Mouse (Mus musculus) spleen, adult 2 months (tissue): Measurements from ENCODE around the gene Shisal2a. TPM values are rescaled to one million over a fixed set of nuclear protein-coding genes. Genes with fewer than 3 reads are reported as not detected.

ENCODE experiments used
- DNase-seq, 2 experiments: peaks; one replicate each; pipeline versions ENCODE4 v3.0.0 to v3.0.0-alpha.2; 2012 to 2021; ENCODE audit warnings: low spot score in 2 of 2, low read depth in 1 of 2
- H3K27ac ChIP-seq: fragments of 200-500 bp; 2 replicates; pipeline ENCODE4 v1.5.1; 2012; ENCODE audit warnings: low read length, inconsistent platforms; ENCODE audit not compliant: insufficient read depth
- H3K27me3 ChIP-seq: fragments of 200-500 bp; 2 replicates; pipeline ENCODE4 v1.6.1; 2012; ENCODE audit warnings: mild to moderate bottlenecking, moderate library complexity, low read length, inconsistent platforms; ENCODE audit not compliant: control insufficient read depth, insufficient read depth
- H3K36me3 ChIP-seq: fragments of 200-500 bp; 2 replicates; pipeline ENCODE4 v1.6.1; 2012; ENCODE audit warnings: mild to moderate bottlenecking, low read length, inconsistent platforms; ENCODE audit not compliant: control insufficient read depth, insufficient read depth
- H3K4me1 ChIP-seq: fragments of 200-500 bp; 2 replicates; pipeline ENCODE4 v1.6.1; 2011; ENCODE audit warnings: inconsistent platforms; ENCODE audit not compliant: control insufficient read depth, insufficient read depth, insufficient read length
- H3K4me3 ChIP-seq: fragments of 200-500 bp; 2 replicates; pipeline ENCODE4 v1.5.1; 2011; ENCODE audit warnings: mild to moderate bottlenecking, inconsistent platforms; ENCODE audit not compliant: insufficient read depth, insufficient read length; ENCODE audit errors: extremely low read depth
- CTCF ChIP-seq: fragments of 200-500 bp; IDR thresholded peaks from 2 replicates; pipeline ENCODE4 v1.5.1; 2011; ENCODE audit warnings: mild to moderate bottlenecking, inconsistent platforms; ENCODE audit not compliant: insufficient read depth, insufficient read length, insufficient replicate concordance; ENCODE audit errors: extremely low read depth
- POLR2A ChIP-seq: fragments of 200-500 bp; IDR thresholded peaks from 2 replicates; pipeline ENCODE4 v1.6.1; 2011; ENCODE audit warnings: low read depth, low read length, inconsistent platforms
- WGBS: fragments of 180-500 bp; shearing (Covaris S2); methylation state at CpG from one replicate; pipeline ENCODE4 v1.1.7; 2018; 5-methylcytosine and 5-hydroxymethylcytosine counted together
- polyA plus RNA-seq: library from polyadenylated mRNA; depleted of rRNA; stranded (reverse); fragments of >200 nt; gene quantifications from 2 replicates; pipeline ENCODE4 v1.2.3, GENCODE M21; 2012

Shisal2a gene
- polyA plus RNA-seq, 1 experiment = not detected

GRCm38 (mm10) chr4:108339277-108339690 is 43.9 kb downstream of the Shisal2a start:
- peak in 1 of 2 experiments; percentile 41 for DNase-seq
- WGBS = 38% methylated on average over 4 of the region's 4 CpGs
- H3K27me3 ChIP-seq = no peaks in the 10 kb centered on the region
- no peak overlapping the region for H3K27ac ChIP-seq
- TF ChIP-seq POLR2A = no peak
- peak; percentile 33; the same call in 1 of the 2 replicates for TF ChIP-seq CTCF
- no peaks in the 10 kb centered on the region for H3K4me1 ChIP-seq
- H3K36me3 ChIP-seq = peaks cover 7% of the 10 kb centered on the region
- H3K4me3 ChIP-seq = no peak overlapping the region

GRCm38 (mm10) chr4:108338811-108339210 is 44.3 kb downstream of the Shisal2a start:
- DNase-seq = no peak
- Histone ChIP-seq H3K4me1 (no peaks in the 10 kb centered on the region), H3K27ac (no peak overlapping the region), H3K4me3 (no peak overlapping the region), H3K27me3 (no peaks in the 10 kb centered on the region), H3K36me3 (peaks cover 7% of the 10 kb centered on the region)
- WGBS = 86% methylated on average over 10 of the region's 10 CpGs
- TF ChIP-seq POLR2A (no peak), CTCF (no peak)

GRCm38 (mm10) chr4:108338321-108338733 is 44.8 kb downstream of the Shisal2a start:
- no peaks in the 10 kb centered on the region for H3K27me3 ChIP-seq
- H3K27ac ChIP-seq = no peak overlapping the region
- no peaks in the 10 kb centered on the region for H3K4me1 ChIP-seq
- DNase-seq = no peak
- H3K4me3 ChIP-seq = no peak overlapping the region
- 86% methylated on average over 9 of the region's 9 CpGs for WGBS
- peaks cover 7% of the 10 kb centered on the region for H3K36me3 ChIP-seq
- TF ChIP-seq POLR2A = no peak
- TF ChIP-seq CTCF = no peak

DNA sequence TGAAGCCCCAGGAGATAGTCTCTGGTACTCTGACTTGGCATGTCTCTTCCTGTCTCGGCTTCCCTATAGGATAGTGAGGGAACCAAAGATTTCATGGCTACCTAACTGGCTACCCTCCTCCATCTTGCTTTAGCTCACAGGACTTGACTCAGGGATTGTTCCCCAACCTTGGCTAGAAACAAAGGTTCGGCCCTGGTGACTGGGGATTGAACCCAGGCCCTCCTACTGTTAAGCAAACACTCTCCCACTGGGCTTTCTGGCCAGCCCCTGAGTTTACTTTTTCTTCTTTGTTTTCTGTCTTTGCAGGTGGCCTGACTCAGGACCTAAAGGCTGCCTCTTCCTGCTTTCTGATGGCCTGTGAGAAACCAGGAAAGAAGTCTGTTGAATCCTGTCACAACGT is 45.3 kb downstream of the Shisal2a start:
- H3K4me1 ChIP-seq = no peaks in the 10 kb centered on the region
- no peaks in the 10 kb centered on the region for H3K27me3 ChIP-seq
- H3K4me3 ChIP-seq = no peak overlapping the region
- no peak overlapping the region for H3K27ac ChIP-seq
- WGBS = 86% methylated on average over 3 of the region's 3 CpGs
- no peak for DNase-seq
- no peak for TF ChIP-seq CTCF
- TF ChIP-seq POLR2A = no peak
- H3K36me3 ChIP-seq = peaks cover 7% of the 10 kb centered on the region

- Histone ChIP-seq H3K4me1 (no peaks in the 10 kb centered on the region), H3K4me3 (no peak overlapping the region), H3K36me3 (peaks cover 10% of the 10 kb centered on the region), H3K27ac (no peak overlapping the region), H3K27me3 (no peaks in the 10 kb centered on the region)
- TF ChIP-seq CTCF = no peak
- TF ChIP-seq POLR2A = no peak
- 82% methylated on average over 2 of the region's 2 CpGs for WGBS
- DNase-seq = no peak
Observed at GRCm38 (mm10) chr4:108336765-108337164, 46.4 kb downstream of the Shisal2a start.

DNA sequence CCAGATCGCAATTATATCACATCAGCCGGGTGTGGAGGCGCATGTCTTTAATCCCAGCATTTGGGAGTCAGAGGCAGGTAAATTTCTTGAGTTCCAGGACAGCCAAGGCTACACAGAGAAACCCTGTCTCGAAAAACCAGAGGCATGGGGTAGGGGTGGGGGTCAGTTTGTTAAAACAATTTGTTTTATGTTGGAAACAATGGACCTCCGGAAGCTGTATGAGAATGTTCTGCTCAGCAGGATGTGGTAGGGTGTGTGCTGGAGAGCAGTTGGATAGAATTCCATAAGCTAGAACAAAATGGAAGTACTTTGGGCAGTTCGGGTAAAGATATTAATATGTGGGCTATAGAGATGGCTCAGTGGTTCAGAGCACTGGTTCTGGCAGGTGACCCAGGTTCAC is 47.7 kb downstream of the Shisal2a start:
- Histone ChIP-seq H3K27me3 (no peaks in the 10 kb centered on the region), H3K4me1 (no peaks in the 10 kb centered on the region), H3K27ac (no peak overlapping the region), H3K4me3 (no peak overlapping the region), H3K36me3 (peaks cover 10% of the 10 kb centered on the region)
- no peak for DNase-seq
- TF ChIP-seq POLR2A (no peak), CTCF (no peak)
- 92% methylated on average over 6 of the region's 6 CpGs for WGBS

GRCm38 (mm10) chr4:108332041-108332440 is 51.1 kb downstream of the Shisal2a start:
- Histone ChIP-seq H3K27ac (no peak overlapping the region), H3K27me3 (no peaks in the 10 kb centered on the region), H3K4me3 (no peak overlapping the region), H3K36me3 (peaks cover 3% of the 10 kb centered on the region; the same call in 1 of the 2 replicates), H3K4me1 (no peaks in the 10 kb centered on the region)
- WGBS = 92% methylated on average over 9 of the region's 9 CpGs
- TF ChIP-seq CTCF (no peak), POLR2A (no peak)
- no peak for DNase-seq
